Mouse (Mus musculus) ES-E14 (cell line): ENCODE measurements around the gene Tm9sf4.

Experiments
- CHD2 ChIP-seq: IDR thresholded peaks from 2 replicates; pipeline ENCODE4 v1.6.1; 2014; ENCODE audit warnings: mild to moderate bottlenecking, low read depth, low read length, inconsistent platforms
- HCFC1 ChIP-seq: IDR thresholded peaks from 2 replicates; pipeline ENCODE4 v1.6.1; 2012; ENCODE audit warnings: low read length, inconsistent platforms, borderline replicate concordance; ENCODE audit not compliant: insufficient read depth
- MAFK ChIP-seq: IDR thresholded peaks from 2 replicates; pipeline ENCODE4 v1.6.1; 2014; ENCODE audit warnings: mild to moderate bottlenecking, low read depth, low read length, inconsistent platforms; ENCODE audit not compliant: insufficient read depth

GRCm38 (mm10) chr2:153147715-153148114 lies 13.4 kb upstream of the Tm9sf4 start:
- no peak for TF ChIP-seq HCFC1
- TF ChIP-seq CHD2 = no peak
- TF ChIP-seq MAFK = no peak
